Mouse (Mus musculus): ENCODE data around the gene Olfr71.

DNA sequence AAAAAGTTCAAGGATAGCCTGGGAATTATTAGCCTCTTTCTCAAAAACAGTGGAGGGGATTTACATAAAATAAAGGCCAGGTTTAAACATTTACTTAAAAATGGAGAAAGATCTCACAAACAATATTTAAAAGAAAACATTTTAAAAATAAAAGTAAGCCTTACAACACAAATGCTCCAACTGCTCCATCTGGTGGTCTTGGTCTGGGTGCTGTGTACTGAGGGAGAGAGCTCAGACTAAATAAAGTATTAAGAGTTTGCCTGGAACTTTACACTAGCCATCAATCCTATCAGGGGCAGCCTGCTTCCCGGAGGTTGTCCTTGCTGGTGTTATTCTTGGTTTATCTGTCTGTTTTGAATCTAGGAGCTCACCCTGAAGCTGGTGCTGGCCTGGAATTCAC lies 33.0 kb upstream of the Olfr71 start:
- no peak for TF ChIP-seq ZC3H11A (IDR thresholded peaks at IDR 0.05; ENCODE audit: borderline replicate concordance, low read depth, low read length)
- no peak for TF ChIP-seq ZNF384 (IDR thresholded peaks at IDR 0.05; ENCODE audit: low read depth, low read length)

All from ES-E14 (cell line).